12 mouse cellular contexts compared by ENCODE assay signal in the genomic region with DNA sequence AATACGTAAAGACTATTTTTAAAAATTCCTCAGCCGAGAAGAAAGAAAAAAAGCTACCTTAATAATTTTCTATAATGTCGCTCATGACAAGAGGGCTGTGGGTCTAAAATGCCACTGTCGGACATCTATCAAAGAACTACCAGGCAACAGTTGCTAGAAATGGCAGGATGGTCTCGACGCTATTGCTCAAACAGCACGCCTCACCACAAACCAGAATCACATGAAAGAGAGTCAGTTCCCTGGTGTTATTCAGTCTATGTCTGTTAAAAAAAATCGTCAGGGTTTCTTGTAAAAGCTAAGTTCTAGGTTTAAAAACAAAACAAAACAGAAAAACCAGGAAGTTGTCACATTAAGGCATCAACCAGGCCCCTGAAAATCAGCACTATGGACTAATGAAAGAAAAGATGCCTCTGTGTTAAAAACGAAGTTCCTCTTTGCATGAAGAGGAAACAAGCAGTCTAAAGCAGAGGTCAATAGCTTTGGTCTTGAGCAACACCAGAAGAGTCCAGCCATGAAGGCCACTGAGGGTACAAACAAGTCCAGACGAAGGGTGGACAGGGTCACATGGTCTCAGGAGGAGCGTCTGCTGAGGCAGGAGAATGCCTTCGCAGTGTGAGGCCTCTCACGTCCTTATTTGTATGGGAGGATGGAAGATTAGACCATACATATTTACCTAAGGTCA. TPM values are rescaled to one million over a fixed set of nuclear protein-coding genes. Genes with fewer than 3 reads are reported as not detected.
DNase-seq lines count a peak whose midpoint lies in the region; ATAC-seq and TF ChIP-seq lines count a peak whose summit lies in the region.
"Had no signal": no experiment of that assay in that cellular context is flagged by ENCODE, and none has a peak within 500 bp of the region (broad histone marks: within the 10 kb centered on the region; RNA-seq: fewer than 3 reads in every experiment).

No protein-coding gene starts in this region.

- H3K27me3 ChIP-seq in kidney, adult 2 months (replicated peaks; ENCODE audit: control insufficient read depth, insufficient read depth, low read length), result no peaks in the 10 kb centered on the region
- H3K27me3 ChIP-seq: neural tube, embryonic 13.5 days had no signal

- peak overlapping the region; percentile 35; the same call in 1 of the 2 replicates for H3K27ac ChIP-seq in kidney, adult 2 months (ENCODE audit: insufficient read depth, low read depth, low read length)
- peak overlapping the region; percentile 92 for H3K27ac ChIP-seq in macrophage
- H3K27ac ChIP-seq: neural tube, embryonic 13.5 days had no signal

- H3K4me1 ChIP-seq in kidney, adult 2 months (ENCODE audit: control insufficient read depth, insufficient read depth, low read length), result peaks cover 16% of the 10 kb centered on the region

- H3K36me3 ChIP-seq in kidney, adult 2 months (ENCODE audit: control insufficient read depth, insufficient read depth, low read length), result peaks cover 3% of the 10 kb centered on the region
- H3K36me3 ChIP-seq in macrophage (ENCODE audit: inconsistent target), result peaks cover 22% of the 10 kb centered on the region; the same call in 1 of the 2 replicates

- DNase-seq in kidney, adult 2 months, result peak; percentile 33
- DNase-seq in kidney, postnatal 4 days, result no peak
- DNase-seq in thymus, postnatal 0 days (ENCODE audit: low spot score), result peak; percentile 18
- no peak for DNase-seq in thymus, postnatal 4 days
- no peak for DNase-seq in neural tube, embryonic 10.5 days (ENCODE audit: extremely low spot score, low spot score)
- DNase-seq: cerebellum, adult 9-10 months; layer of hippocampus, postnatal 36 days had no signal

- H3K79me2 ChIP-seq in macrophage (ENCODE audit: inconsistent target), result peaks cover 36% of the 10 kb centered on the region

- no peak for TF ChIP-seq POLR2A in kidney, adult 2 months (IDR thresholded peaks at IDR 0.05; ENCODE audit: low read depth, low read length)

- no peak for ATAC-seq in erythroblast, adult 5-6 weeks (replicated peaks; ENCODE audit: low FRiP score, poor library complexity, severe bottlenecking)
- no peak for ATAC-seq in frontal cortex, adult (ENCODE audit: low TSS enrichment)
- ATAC-seq: hindbrain, embryonic 16.5 days had no signal

- no peak overlapping the region for H3K4me3 ChIP-seq in kidney, adult 2 months (ENCODE audit: insufficient read depth, low read depth, low read length)
- no peak overlapping the region; the same call in 1 of the 2 replicates for H3K4me3 ChIP-seq in macrophage (ENCODE audit: inconsistent target)
- H3K4me3 ChIP-seq: neural tube, embryonic 13.5 days had no signal

- no peak for TF ChIP-seq CTCF in kidney, adult 2 months (conservative IDR thresholded peaks at IDR 0.05; ENCODE audit: insufficient read depth, insufficient read length, low read depth, low read length)

- WGBS in kidney, adult 2 months, result 65% methylated on average over 13 of the region's 13 CpGs
- 10% methylated on average over 13 of the region's 13 CpGs for WGBS in macrophage (ENCODE audit: missing documents)

RNA-seq across cellular contexts. Expression of a gene that starts 37.6 kb away (rescaled TPM):
- 7.7 and 8.6 TPM in 2 replicates for polyA plus RNA-seq in kidney, adult 2 months (2012; rRNA removed)
- 8.9 and 10.7 TPM in 2 replicates for polyA plus RNA-seq in thymus, postnatal 0 days (2015; fragmentation: Nextera tagmentation; extraction: Ambion mirVana)
- 100 to 1,000 TPM in 24 of 26 experiments, 10 to 100 TPM in 2; 96.4 to 294 (median 157) TPM for total RNA-seq in macrophage (2018; cell fraction: chromatin; rRNA removed)
- 10 to 100 TPM; 28.3 to 41.0 (median 31.6) TPM for total RNA-seq in macrophage (2018; cell fraction: cytosol; rRNA removed)
- 100 to 1,000 TPM in 24 of 26 experiments, 10 to 100 TPM in 2; 78.1 to 319 (median 144) TPM for total RNA-seq in macrophage (2018; cell fraction: nucleus; rRNA removed)
- polyA plus RNA-seq in macrophage (2018), result 7.3 to 20.3 TPM (median 17.2 TPM) in 3 replicates
- total RNA-seq in erythroblast, adult 5-6 weeks (2015; ENCODE audit: low replicate concordance), result 7.5 and 11.3 TPM in 2 replicates
- 4.2 and 4.3 TPM in 2 replicates for total RNA-seq in erythroblast, adult 5-6 weeks (2017; ENCODE audit: low replicate concordance)

Comparison
In these comparisons a context has a peak if more than half of its experiments do, and no peak if none do; other contexts are left out.
1. DNase-seq: peak in kidney, adult 2 months (single experiment) and thymus, postnatal 0 days (single experiment); none in kidney, postnatal 4 days (0 of 2), thymus, postnatal 4 days (single experiment) and neural tube, embryonic 10.5 days (single experiment).